Comparison of ENCODE assay signal across 7 mouse cellular contexts in the genomic region with DNA sequence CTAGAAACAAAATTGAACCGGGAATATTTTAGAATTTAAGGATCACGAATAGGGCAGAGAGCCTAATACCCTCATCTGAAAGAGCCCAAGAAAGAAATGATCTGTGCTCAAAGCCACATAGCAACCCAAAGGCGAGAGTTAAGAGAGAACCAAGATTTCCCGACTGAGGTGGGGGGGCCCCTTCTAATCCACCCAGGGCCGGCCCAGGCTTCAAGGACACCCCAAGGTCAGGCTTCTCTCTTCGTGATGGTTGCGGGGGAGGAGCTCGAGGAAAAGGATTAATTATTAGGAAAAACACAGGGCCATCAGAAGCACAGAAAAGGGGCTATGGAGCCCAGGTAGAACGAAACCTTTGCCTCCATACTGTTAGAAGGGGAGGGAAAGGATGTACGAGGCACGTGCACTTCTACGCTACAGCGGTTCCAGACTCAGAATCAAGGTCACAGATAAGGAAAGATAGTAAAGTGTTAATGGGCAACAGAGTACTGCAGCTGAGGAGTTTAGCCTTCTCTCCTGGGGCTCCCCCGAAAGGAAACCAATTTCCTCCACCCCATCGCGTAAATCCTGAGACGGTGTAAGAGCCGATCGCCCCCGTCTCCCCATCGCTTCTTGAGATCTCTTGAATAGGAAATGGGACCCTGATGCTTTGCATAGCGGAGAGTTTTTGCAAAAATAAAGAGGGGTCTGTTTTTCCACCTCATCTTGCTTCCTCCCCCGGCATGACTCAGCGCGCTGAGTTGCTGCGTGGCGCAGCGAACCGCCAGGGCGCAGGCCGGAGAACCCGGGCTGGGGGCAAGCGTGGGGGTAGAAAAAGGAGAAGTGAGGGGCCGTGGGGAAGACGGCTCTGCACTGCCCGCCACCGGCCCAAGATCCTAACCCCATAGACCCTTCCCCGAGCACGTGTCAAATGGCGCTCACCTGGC. TPM values are rescaled to one million over a fixed set of nuclear protein-coding genes. Genes with fewer than 3 reads are reported as not detected.
DNase-seq lines count a peak whose midpoint lies in the region; ATAC-seq lines count a peak whose summit lies in the region.

No protein-coding gene starts in this region.

- H3K27ac ChIP-seq in heart, embryonic 13.5 days (replicated peaks), result peak overlapping the region; percentile 100
- peak overlapping the region; percentile 93 for H3K27ac ChIP-seq in midbrain, embryonic 15.5 days

- H3K9ac ChIP-seq in heart, embryonic 13.5 days, result peak overlapping the region; percentile 100
- peak overlapping the region; percentile 70 for H3K9ac ChIP-seq in midbrain, embryonic 15.5 days

- H3K4me3 ChIP-seq in heart, embryonic 13.5 days, result peak overlapping the region; percentile 96
- peak overlapping the region; percentile 66 for H3K4me3 ChIP-seq in midbrain, embryonic 15.5 days

- ATAC-seq in heart, embryonic 13.5 days (ENCODE audit: extremely low read depth, insufficient number of reproducible peaks, low FRiP score, low TSS enrichment), result no peak
- ATAC-seq in midbrain, embryonic 15.5 days (replicated peaks), result no peak

- H3K9me3 ChIP-seq in heart, embryonic 13.5 days, result no peaks in the 10 kb centered on the region
- no peaks in the 10 kb centered on the region for H3K9me3 ChIP-seq in midbrain, embryonic 15.5 days

- DNase-seq in thymus, postnatal 0 days (ENCODE audit: low spot score), result peak; percentile 62
- DNase-seq in thymus, postnatal 36 days, result no peak
- peak; percentile 60 to 72 for DNase-seq in cerebellum, postnatal 10 days
- peak; percentile 64 for DNase-seq in kidney, postnatal 10 days
- no peak for DNase-seq in left cerebral cortex, adult 9 months (ENCODE audit: low spot score in 2 of 2)

- peak overlapping the region; percentile 79 for H3K4me2 ChIP-seq in heart, embryonic 13.5 days
- peak overlapping the region; percentile 83 for H3K4me2 ChIP-seq in midbrain, embryonic 15.5 days

- H3K4me1 ChIP-seq in heart, embryonic 13.5 days, result peaks cover 63% of the 10 kb centered on the region
- peaks cover 37% of the 10 kb centered on the region for H3K4me1 ChIP-seq in midbrain, embryonic 15.5 days

- no peaks in the 10 kb centered on the region for H3K27me3 ChIP-seq in heart, embryonic 13.5 days (replicated peaks)
- no peaks in the 10 kb centered on the region for H3K27me3 ChIP-seq in midbrain, embryonic 15.5 days (replicated peaks)

- under 1% methylated on average over 40 of the region's 40 CpGs for WGBS in heart, embryonic 13.5 days
- under 1% methylated on average over 40 of the region's 40 CpGs for WGBS in midbrain, embryonic 15.5 days

- peaks cover 42% of the 10 kb centered on the region for H3K36me3 ChIP-seq in heart, embryonic 13.5 days
- peaks cover 13% of the 10 kb centered on the region for H3K36me3 ChIP-seq in midbrain, embryonic 15.5 days (replicated peaks)

RNA-seq across cellular contexts. Expression of a gene that starts 0.9 kb away (rescaled TPM):
- 0.19 and 0.20 TPM in 2 replicates for polyA plus RNA-seq in thymus, postnatal 0 days (2015; fragmentation: Nextera tagmentation; extraction: Ambion mirVana)
- 0.29 and 0.32 TPM in 2 replicates for polyA plus RNA-seq in heart, embryonic 13.5 days (2015; fragmentation: Nextera tagmentation; extraction: Ambion mirVana)
- polyA plus RNA-seq in midbrain, embryonic 15.5 days (2015; fragmentation: Nextera tagmentation; extraction: Ambion mirVana), result 60.4 and 65.4 TPM in 2 replicates

RNA-seq across cellular contexts. Expression of a gene that starts 6.1 kb away (rescaled TPM):
- polyA plus RNA-seq in thymus, postnatal 0 days (2015; fragmentation: Nextera tagmentation; extraction: Ambion mirVana), result 306 TPM in 2 replicates
- 151 and 166 TPM in 2 replicates for polyA plus RNA-seq in heart, embryonic 13.5 days (2015; fragmentation: Nextera tagmentation; extraction: Ambion mirVana)
- polyA plus RNA-seq in midbrain, embryonic 15.5 days (2015; fragmentation: Nextera tagmentation; extraction: Ambion mirVana), result 191 and 192 TPM in 2 replicates

RNA-seq across cellular contexts. Expression of a gene that starts 17.1 kb away (rescaled TPM):
- polyA plus RNA-seq in thymus, postnatal 0 days (2015; fragmentation: Nextera tagmentation; extraction: Ambion mirVana), result 0.28 and 0.48 TPM in 2 replicates
- 0.32 and 0.33 TPM in 2 replicates for polyA plus RNA-seq in heart, embryonic 13.5 days (2015; fragmentation: Nextera tagmentation; extraction: Ambion mirVana)
- 0.37 and 0.57 TPM in 2 replicates for polyA plus RNA-seq in midbrain, embryonic 15.5 days (2015; fragmentation: Nextera tagmentation; extraction: Ambion mirVana)

RNA-seq across cellular contexts. Expression of a gene that starts 21.6 kb away (rescaled TPM):
- 153 and 180 TPM in 2 replicates for polyA plus RNA-seq in thymus, postnatal 0 days (2015; fragmentation: Nextera tagmentation; extraction: Ambion mirVana)
- polyA plus RNA-seq in heart, embryonic 13.5 days (2015; fragmentation: Nextera tagmentation; extraction: Ambion mirVana), result 79.1 and 86.2 TPM in 2 replicates
- polyA plus RNA-seq in midbrain, embryonic 15.5 days (2015; fragmentation: Nextera tagmentation; extraction: Ambion mirVana), result 201 and 224 TPM in 2 replicates

RNA-seq across cellular contexts. Expression of a gene that starts 32.3 kb away (rescaled TPM):
- 1.6 TPM in 2 replicates for polyA plus RNA-seq in thymus, postnatal 0 days (2015; fragmentation: Nextera tagmentation; extraction: Ambion mirVana)
- polyA plus RNA-seq in heart, embryonic 13.5 days (2015; fragmentation: Nextera tagmentation; extraction: Ambion mirVana), result 1.2 and 1.4 TPM in 2 replicates
- 2.2 and 2.3 TPM in 2 replicates for polyA plus RNA-seq in midbrain, embryonic 15.5 days (2015; fragmentation: Nextera tagmentation; extraction: Ambion mirVana)

Comparison
In these comparisons a context has a peak if more than half of its experiments do, and no peak if none do; other contexts are left out.
1. DNase-seq: peak in thymus, postnatal 0 days (single experiment), cerebellum, postnatal 10 days (2 of 2) and kidney, postnatal 10 days (single experiment); none in thymus, postnatal 36 days (0 of 2) and left cerebral cortex, adult 9 months (0 of 2).
2. RNA of a gene that starts 0.9 kb away (polyA plus RNA-seq): 60.4 to 65.4 TPM in midbrain, embryonic 15.5 days; 0.29 to 0.32 TPM in heart, embryonic 13.5 days and 0.19 to 0.20 TPM in thymus, postnatal 0 days; every median in the first group is over 10 times any median in the second.